Mouse (Mus musculus) midbrain, embryonic 11.5 days (tissue): Measurements from ENCODE around the gene St3gal5. TPM values are rescaled to one million over a fixed set of nuclear protein-coding genes. Genes with fewer than 3 reads are reported as not detected.
"Not testable (repeated sequence)": the region's sequence is repeated elsewhere in the genome, so short reads cannot be mapped to it uniquely, and the experiment has no call there.

Experiments used
- ATAC-seq: fragments of 200-750 bp; cut with Nextera tagmentation; 2 replicates; pipeline ENCODE4 v1.8.0; 2017; ENCODE audit warnings: moderate TSS enrichment, moderate library complexity; ENCODE audit not compliant: low FRiP score
- DNase-seq: peaks from one replicate; pipeline ENCODE4 v3.0.0; 2015; ENCODE audit warnings: low spot score; ENCODE audit errors: missing footprints
- H3K27ac ChIP-seq: fragments of 300-500 bp; sonication (generic); 2 replicates; pipeline ENCODE4 v1.5.1; 2014; ENCODE audit warnings: low read depth, low read length
- H3K27me3 ChIP-seq: fragments of 300-500 bp; sonication (generic); 2 replicates; pipeline ENCODE4 v1.6.1; 2014; ENCODE audit warnings: mild to moderate bottlenecking, low read length, moderate library complexity, mixed read lengths; ENCODE audit not compliant: control insufficient read depth, insufficient read depth
- H3K36me3 ChIP-seq: fragments of 300-500 bp; sonication (generic); 2 replicates; pipeline ENCODE4 v1.6.1; 2014; ENCODE audit warnings: mild to moderate bottlenecking, low read length, moderate library complexity, mixed read lengths; ENCODE audit not compliant: control insufficient read depth, insufficient read depth
- H3K4me1 ChIP-seq: fragments of 300-500 bp; sonication (generic); 2 replicates; pipeline ENCODE4 v1.6.1; 2014; ENCODE audit warnings: low read length; ENCODE audit not compliant: control insufficient read depth, insufficient read depth
- H3K4me2 ChIP-seq: fragments of 300-500 bp; sonication (generic); 2 replicates; pipeline ENCODE4 v1.6.1; 2014; ENCODE audit warnings: mild to moderate bottlenecking, moderate library complexity
- H3K4me3 ChIP-seq: fragments of 300-500 bp; sonication (generic); 2 replicates; pipeline ENCODE4 v1.5.1; 2014; ENCODE audit warnings: low read depth, low read length
- H3K9ac ChIP-seq: fragments of 300-500 bp; sonication (generic); 2 replicates; pipeline ENCODE4 v1.6.1; 2014; ENCODE audit warnings: low read length
- H3K9me3 ChIP-seq: fragments of 300-500 bp; sonication (generic); 2 replicates; pipeline ENCODE4 v1.6.1; 2016; ENCODE audit warnings: low read length; ENCODE audit not compliant: control insufficient read depth
- WGBS: fragments of 180-500 bp; shearing (Covaris S2); extraction: QIAGEN DNeasy Blood & Tissue Kit; methylation state at CpG from one replicate; pipeline ENCODE4 v1.1.7; 2014; 5-methylcytosine and 5-hydroxymethylcytosine counted together
- polyA plus RNA-seq: library from polyadenylated mRNA; unstranded; fragments of >200 nt; fragmentation: Nextera tagmentation; extraction: Ambion mirVana; gene quantifications from 2 replicates; pipeline ENCODE4 v1.2.1, GENCODE M21; 2014

The St3gal5 gene
- polyA plus RNA-seq, 1 experiment from 2014 or later: 33.4 TPM

GRCm38 (mm10) chr6:72148721-72149120 is 51.3 kb downstream of the St3gal5 start:
- 95% methylated on average over 4 of the region's 4 CpGs for WGBS
- H3K27ac ChIP-seq: no peak overlapping the region
- H3K9ac ChIP-seq: no peak overlapping the region
- no peaks in the 10 kb centered on the region; the same call in 1 of the 2 replicates for H3K9me3 ChIP-seq
- no peak overlapping the region for H3K4me2 ChIP-seq
- no peak for ATAC-seq
- DNase-seq: no peak
- H3K4me3 ChIP-seq: no peak overlapping the region
- peaks cover 8% of the 10 kb centered on the region; the same call in 1 of the 2 replicates for H3K36me3 ChIP-seq
- no peaks in the 10 kb centered on the region for H3K27me3 ChIP-seq
- no peaks in the 10 kb centered on the region for H3K4me1 ChIP-seq

GRCm38 (mm10) chr6:72149797-72150196 is 52.4 kb downstream of the St3gal5 start:
- no peak for DNase-seq

GRCm38 (mm10) chr6:72152707-72153106 is 55.3 kb downstream of the St3gal5 start:
- Histone ChIP-seq H3K4me1 (no peaks in the 10 kb centered on the region), H3K27ac (no peak overlapping the region), H3K9ac (no peak overlapping the region), H3K4me3 (no peak overlapping the region), H3K9me3 (no peaks in the 10 kb centered on the region; the same call in 1 of the 2 replicates), H3K4me2 (no peak overlapping the region), H3K36me3 (peaks cover 8% of the 10 kb centered on the region; the same call in 1 of the 2 replicates), H3K27me3 (no peaks in the 10 kb centered on the region)
- no peak for DNase-seq
- no peak for ATAC-seq
- 82% methylated on average over 7 of the region's 7 CpGs for WGBS

More at GRCm38 (mm10) chr6:72149797-72150196, 52.4 kb downstream of the St3gal5 start:
- H3K4me1 ChIP-seq: no peaks in the 10 kb centered on the region
- no peak for ATAC-seq
- no peak overlapping the region for H3K4me3 ChIP-seq
- H3K4me2 ChIP-seq: no peak overlapping the region
- H3K36me3 ChIP-seq: peaks cover 8% of the 10 kb centered on the region; the same call in 1 of the 2 replicates
- 88% methylated on average over 3 of the region's 3 CpGs for WGBS
- no peaks in the 10 kb centered on the region; the same call in 1 of the 2 replicates for H3K9me3 ChIP-seq
- no peaks in the 10 kb centered on the region for H3K27me3 ChIP-seq
- no peak overlapping the region for H3K27ac ChIP-seq
- H3K9ac ChIP-seq: no peak overlapping the region

GRCm38 (mm10) chr6:72153455-72153854 is 56.1 kb downstream of the St3gal5 start:
- no peak overlapping the region for H3K27ac ChIP-seq
- H3K36me3 ChIP-seq: peaks cover 8% of the 10 kb centered on the region; the same call in 1 of the 2 replicates

GRCm38 (mm10) chr6:72154008-72154407 is 56.6 kb downstream of the St3gal5 start:
- not testable (repeated sequence) for H3K27ac ChIP-seq, H3K4me1 ChIP-seq, H3K9ac ChIP-seq, H3K27me3 ChIP-seq, ATAC-seq, H3K36me3 ChIP-seq, H3K9me3 ChIP-seq, DNase-seq, H3K4me3 ChIP-seq, H3K4me2 ChIP-seq
- 71% methylated on average over 5 of the region's 5 CpGs for WGBS

More at GRCm38 (mm10) chr6:72153455-72153854, 56.1 kb downstream of the St3gal5 start:
- no peak for DNase-seq
- Histone ChIP-seq H3K9me3 (no peaks in the 10 kb centered on the region; the same call in 1 of the 2 replicates), H3K4me1 (no peaks in the 10 kb centered on the region; the same call in 1 of the 2 replicates), H3K27me3 (no peaks in the 10 kb centered on the region), H3K4me2 (no peak overlapping the region), H3K4me3 (no peak overlapping the region), H3K9ac (no peak overlapping the region)
- 89% methylated on average over 11 of the region's 11 CpGs for WGBS
- ATAC-seq: no peak

- H3K4me3 ChIP-seq: no peak overlapping the region
- no peak overlapping the region for H3K4me2 ChIP-seq
- H3K9me3 ChIP-seq: no peaks in the 10 kb centered on the region
- no peak overlapping the region for H3K9ac ChIP-seq
- WGBS: 91% methylated on average over 7 of the region's 7 CpGs
- H3K27ac ChIP-seq: no peak overlapping the region
- ATAC-seq: no peak
- peaks cover 2% of the 10 kb centered on the region; the same call in 1 of the 2 replicates for H3K36me3 ChIP-seq
- H3K4me1 ChIP-seq: no peaks in the 10 kb centered on the region; the same call in 1 of the 2 replicates
- no peaks in the 10 kb centered on the region for H3K27me3 ChIP-seq
- peak; percentile 33 for DNase-seq
Measured at GRCm38 (mm10) chr6:72154938-72155531, 57.6 kb downstream of the St3gal5 start.

GRCm38 (mm10) chr6:72155649-72156048 is 58.3 kb downstream of the St3gal5 start:
- H3K4me1 ChIP-seq: no peaks in the 10 kb centered on the region; the same call in 1 of the 2 replicates
- no peak overlapping the region for H3K4me2 ChIP-seq
- ATAC-seq (no peak), DNase-seq (peak; percentile 54)
- no peaks in the 10 kb centered on the region; the same call in 1 of the 2 replicates for H3K36me3 ChIP-seq
- WGBS: 89% methylated on average over 8 of the region's 8 CpGs
- H3K4me3 ChIP-seq: no peak overlapping the region
- H3K9me3 ChIP-seq: no peaks in the 10 kb centered on the region
- no peak overlapping the region for H3K9ac ChIP-seq
- no peak overlapping the region for H3K27ac ChIP-seq
- no peaks in the 10 kb centered on the region for H3K27me3 ChIP-seq

- Histone ChIP-seq H3K27ac (no peak overlapping the region), H3K4me3 (no peak overlapping the region), H3K9ac (no peak overlapping the region), H3K36me3 (no peaks in the 10 kb centered on the region), H3K9me3 (no peaks in the 10 kb centered on the region), H3K4me2 (no peak overlapping the region), H3K4me1 (no peaks in the 10 kb centered on the region; the same call in 1 of the 2 replicates), H3K27me3 (no peaks in the 10 kb centered on the region)
- DNase-seq: peak; percentile 76
- 86% methylated on average over 8 of the region's 8 CpGs for WGBS
- ATAC-seq: no peak
Measured at GRCm38 (mm10) chr6:72158966-72159764, 61.8 kb downstream of the St3gal5 start.
